ENCODE assay signal across 8 mouse cellular contexts in the genomic region with DNA sequence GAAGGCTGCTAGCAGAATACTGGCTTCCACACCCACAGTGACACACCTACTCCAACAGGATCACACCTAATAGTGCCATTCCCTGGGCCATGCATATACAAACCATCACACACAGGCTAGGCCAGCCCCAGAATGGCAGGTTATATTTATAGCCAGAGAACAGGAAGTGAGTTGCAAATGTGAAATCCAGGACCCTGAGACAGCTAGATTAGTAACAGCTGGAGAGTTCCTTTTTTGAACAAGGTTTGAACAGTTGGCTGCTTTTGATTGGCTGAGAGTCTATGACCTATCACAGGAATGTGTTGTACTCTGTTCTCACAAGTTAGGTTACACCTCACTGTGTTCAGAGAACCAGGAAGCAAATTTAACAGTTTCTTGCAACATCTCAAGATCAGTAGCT.
A peak's percentile ranks its signal among the peaks of the same experiment; 100 is the strongest.
DNase-seq lines count a peak whose midpoint lies in the region; ATAC-seq and TF ChIP-seq lines count a peak whose summit lies in the region.

No protein-coding gene starts in this region.

- no peaks in the 10 kb centered on the region for H3K4me1 ChIP-seq in midbrain, postnatal 0 days (ENCODE audit: insufficient read depth, low read length)
- H3K4me1 ChIP-seq in midbrain, embryonic 14.5 days (ENCODE audit: control insufficient read depth, insufficient read depth, low read length), result no peaks in the 10 kb centered on the region
- H3K4me1 ChIP-seq in embryonic facial prominence, embryonic 14.5 days (ENCODE audit: control insufficient read depth, insufficient read depth, low read length), result no peaks in the 10 kb centered on the region
- peaks cover 24% of the 10 kb centered on the region for H3K4me1 ChIP-seq in liver, embryonic 15.5 days (replicated peaks)
- H3K4me1 ChIP-seq in midbrain, embryonic 13.5 days (replicated peaks), result no peaks in the 10 kb centered on the region

- no peak overlapping the region for H3K4me2 ChIP-seq in midbrain, postnatal 0 days (ENCODE audit: low read depth, low read length, poor library complexity, severe bottlenecking)
- H3K4me2 ChIP-seq in midbrain, embryonic 14.5 days (ENCODE audit: low read length), result no peak overlapping the region
- no peak overlapping the region for H3K4me2 ChIP-seq in embryonic facial prominence, embryonic 14.5 days (ENCODE audit: low read depth, low read length)
- H3K4me2 ChIP-seq in liver, embryonic 15.5 days, result no peak overlapping the region
- no peak overlapping the region for H3K4me2 ChIP-seq in midbrain, embryonic 13.5 days (replicated peaks)

- no peaks in the 10 kb centered on the region for H3K36me3 ChIP-seq in midbrain, postnatal 0 days (ENCODE audit: insufficient read depth, low read length)
- no peaks in the 10 kb centered on the region for H3K36me3 ChIP-seq in midbrain, embryonic 14.5 days (ENCODE audit: control insufficient read depth, insufficient read depth, low read length)
- H3K36me3 ChIP-seq in embryonic facial prominence, embryonic 14.5 days (ENCODE audit: control insufficient read depth, insufficient read depth, low read length), result no peaks in the 10 kb centered on the region
- no peaks in the 10 kb centered on the region for H3K36me3 ChIP-seq in liver, embryonic 15.5 days (replicated peaks)
- H3K36me3 ChIP-seq in midbrain, embryonic 13.5 days, result no peaks in the 10 kb centered on the region

- no peak for TF ChIP-seq CTCF in midbrain, postnatal 0 days (IDR thresholded peaks at IDR 0.05)

- no peak overlapping the region for H3K9ac ChIP-seq in midbrain, postnatal 0 days (replicated peaks; ENCODE audit: low read length, poor library complexity, severe bottlenecking)
- H3K9ac ChIP-seq in midbrain, embryonic 14.5 days (replicated peaks; ENCODE audit: low read length), result no peak overlapping the region
- H3K9ac ChIP-seq in embryonic facial prominence, embryonic 14.5 days (ENCODE audit: low read depth, low read length), result no peak overlapping the region
- H3K9ac ChIP-seq in liver, embryonic 15.5 days, result no peak overlapping the region
- no peak overlapping the region for H3K9ac ChIP-seq in midbrain, embryonic 13.5 days (replicated peaks)

- peak; percentile 31 for DNase-seq in midbrain, postnatal 0 days (ENCODE audit: low spot score)
- no peak for DNase-seq in midbrain, embryonic 14.5 days
- DNase-seq in embryonic facial prominence, embryonic 14.5 days (ENCODE audit: low spot score), result peak; percentile 86
- peak; percentile 48 to 50 for DNase-seq in thymus, postnatal 36 days
- DNase-seq in layer of hippocampus, postnatal 36 days, result no peak
- DNase-seq in cerebellum, adult 9-10 months, result no peak

- H3K27me3 ChIP-seq in midbrain, postnatal 0 days (ENCODE audit: insufficient read depth, low read length), result no peaks in the 10 kb centered on the region
- no peaks in the 10 kb centered on the region for H3K27me3 ChIP-seq in midbrain, embryonic 14.5 days (ENCODE audit: control insufficient read depth, insufficient read depth, low read length)
- H3K27me3 ChIP-seq in embryonic facial prominence, embryonic 14.5 days (replicated peaks; ENCODE audit: control insufficient read depth, insufficient read depth, low read length), result no peaks in the 10 kb centered on the region
- H3K27me3 ChIP-seq in liver, embryonic 15.5 days, result peaks cover 7% of the 10 kb centered on the region; the same call in 1 of the 2 replicates
- no peaks in the 10 kb centered on the region for H3K27me3 ChIP-seq in midbrain, embryonic 13.5 days

- no peaks in the 10 kb centered on the region for H3K9me3 ChIP-seq in midbrain, postnatal 0 days (ENCODE audit: low read length)
- H3K9me3 ChIP-seq in midbrain, embryonic 14.5 days (ENCODE audit: control insufficient read depth, low read length), result no peaks in the 10 kb centered on the region
- H3K9me3 ChIP-seq in embryonic facial prominence, embryonic 14.5 days (ENCODE audit: control insufficient read depth, low read length), result no peaks in the 10 kb centered on the region
- H3K9me3 ChIP-seq in liver, embryonic 15.5 days (replicated peaks), result no peaks in the 10 kb centered on the region
- H3K9me3 ChIP-seq in midbrain, embryonic 13.5 days, result no peaks in the 10 kb centered on the region

- ATAC-seq in midbrain, postnatal 0 days (ENCODE audit: low FRiP score), result no peak
- ATAC-seq in midbrain, embryonic 14.5 days (ENCODE audit: low FRiP score, low TSS enrichment), result no peak
- ATAC-seq in embryonic facial prominence, embryonic 14.5 days (ENCODE audit: low read depth), result peak; percentile 78
- peak; percentile 67 for ATAC-seq in liver, embryonic 15.5 days (ENCODE audit: insufficient read depth)
- no peak for ATAC-seq in midbrain, embryonic 13.5 days

- H3K4me3 ChIP-seq in midbrain, postnatal 0 days (ENCODE audit: low read depth, low read length), result no peak overlapping the region
- no peak overlapping the region for H3K4me3 ChIP-seq in midbrain, embryonic 14.5 days (replicated peaks; ENCODE audit: low read depth, low read length)
- H3K4me3 ChIP-seq in embryonic facial prominence, embryonic 14.5 days (ENCODE audit: low read depth, low read length), result no peak overlapping the region
- H3K4me3 ChIP-seq in liver, embryonic 15.5 days (replicated peaks), result no peak overlapping the region
- no peak overlapping the region for H3K4me3 ChIP-seq in midbrain, embryonic 13.5 days (replicated peaks)

- no peak overlapping the region for H3K27ac ChIP-seq in midbrain, postnatal 0 days (ENCODE audit: low read depth, low read length)
- H3K27ac ChIP-seq in midbrain, embryonic 14.5 days (replicated peaks; ENCODE audit: low read depth, low read length), result no peak overlapping the region
- H3K27ac ChIP-seq in embryonic facial prominence, embryonic 14.5 days (replicated peaks; ENCODE audit: low read depth, low read length), result no peak overlapping the region; the same call in 1 of the 2 replicates
- H3K27ac ChIP-seq in liver, embryonic 15.5 days (replicated peaks), result no peak overlapping the region
- H3K27ac ChIP-seq in midbrain, embryonic 13.5 days, result no peak overlapping the region

Comparison
In these comparisons a context has a peak if more than half of its experiments do, and no peak if none do; other contexts are left out.
1. DNase-seq: peak in midbrain, postnatal 0 days (single experiment), embryonic facial prominence, embryonic 14.5 days (single experiment) and thymus, postnatal 36 days (2 of 2); none in midbrain, embryonic 14.5 days (single experiment), layer of hippocampus, postnatal 36 days (0 of 2) and cerebellum, adult 9-10 months (single experiment).
2. ATAC-seq: peak in embryonic facial prominence, embryonic 14.5 days (single experiment) and liver, embryonic 15.5 days (single experiment); none in midbrain, postnatal 0 days (single experiment), midbrain, embryonic 14.5 days (single experiment) and midbrain, embryonic 13.5 days (single experiment).